Mouse (Mus musculus): ENCODE measurements around the gene Ccdc54.

Gene Ccdc54

GRCm38 (mm10) chr16:50542554-50543333, 48.2 kb downstream of the Ccdc54 start:
- DNase-seq (ENCODE audit: low spot score), result no peak
